Mouse (Mus musculus): ENCODE results near the gene Cux2.

Cux2 gene

GRCm38 (mm10) chr5:122015149-122015548, 34.8 kb downstream of the Cux2 start:
- no peak for DNase-seq

GRCm38 (mm10) chr5:122014671-122015070, 35.2 kb downstream of the Cux2 start:
- DNase-seq, result no peak

GRCm38 (mm10) chr5:122011289-122011688, 38.6 kb downstream of the Cux2 start:
- no peak for DNase-seq

DNA sequence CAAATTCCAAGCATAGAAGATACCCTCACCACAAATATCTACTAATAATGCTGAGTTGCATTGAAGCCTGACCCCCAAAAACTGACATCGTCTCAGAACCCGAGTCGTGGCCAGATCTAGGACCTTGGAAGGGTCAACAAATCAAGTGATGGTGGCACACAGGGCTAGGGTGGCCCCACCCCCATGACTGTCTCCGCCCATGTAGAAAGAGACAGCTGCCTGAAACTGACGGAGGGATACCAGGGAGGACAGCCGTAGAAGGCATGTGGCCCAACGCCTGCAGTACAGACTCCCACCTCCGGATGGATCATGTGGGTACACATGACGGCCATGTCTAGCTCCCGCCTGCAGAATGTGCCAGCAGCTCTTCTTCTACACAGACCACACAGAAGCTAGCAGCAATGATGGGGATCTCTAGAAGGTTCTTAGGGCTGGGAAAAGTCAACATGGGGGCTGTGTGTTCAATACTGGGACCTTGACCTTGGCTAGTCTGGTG, 41.9 kb downstream of the Cux2 start:
- no peak for DNase-seq

DNA sequence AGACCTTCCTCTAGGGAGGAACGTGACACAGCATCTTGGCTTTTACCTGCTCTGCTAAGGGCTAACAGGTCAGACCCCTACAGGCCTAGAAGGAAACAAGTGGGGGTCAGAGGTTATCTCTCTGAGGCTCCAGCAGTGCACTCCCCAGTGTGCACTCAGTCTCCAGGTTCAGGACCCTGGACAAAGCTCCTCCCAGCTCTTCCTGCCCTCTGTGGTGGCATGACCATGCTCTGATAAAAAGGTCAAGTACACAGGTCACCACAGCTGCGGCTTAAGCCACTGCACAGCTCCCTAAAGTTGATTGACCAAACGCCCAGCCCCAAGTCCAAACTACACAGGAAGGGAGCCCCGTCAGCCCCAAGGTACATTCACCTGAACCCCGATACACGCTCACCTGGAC, 46.4 kb downstream of the Cux2 start:
- DNase-seq, result no peak

DNA sequence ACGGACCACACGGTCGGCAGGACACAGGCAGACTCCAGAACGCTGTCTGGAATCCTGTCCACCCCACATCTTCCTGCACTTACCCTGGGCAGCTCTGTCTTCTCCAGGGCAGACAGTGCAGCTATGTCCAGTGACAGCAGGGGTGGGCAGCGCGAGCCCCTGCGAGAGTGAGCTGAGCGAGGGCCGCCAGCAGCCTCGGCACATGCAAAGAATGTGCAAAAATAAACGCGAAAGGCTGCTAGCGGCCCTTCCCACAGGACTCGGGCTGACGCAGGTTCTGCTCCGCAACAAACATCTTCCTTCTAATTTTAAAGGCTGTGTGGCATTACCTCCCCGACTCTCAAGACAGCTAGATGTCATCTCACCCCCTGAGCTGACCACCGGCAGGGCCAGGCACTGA, 47.8 kb downstream of the Cux2 start:
- no peak for DNase-seq

DNA sequence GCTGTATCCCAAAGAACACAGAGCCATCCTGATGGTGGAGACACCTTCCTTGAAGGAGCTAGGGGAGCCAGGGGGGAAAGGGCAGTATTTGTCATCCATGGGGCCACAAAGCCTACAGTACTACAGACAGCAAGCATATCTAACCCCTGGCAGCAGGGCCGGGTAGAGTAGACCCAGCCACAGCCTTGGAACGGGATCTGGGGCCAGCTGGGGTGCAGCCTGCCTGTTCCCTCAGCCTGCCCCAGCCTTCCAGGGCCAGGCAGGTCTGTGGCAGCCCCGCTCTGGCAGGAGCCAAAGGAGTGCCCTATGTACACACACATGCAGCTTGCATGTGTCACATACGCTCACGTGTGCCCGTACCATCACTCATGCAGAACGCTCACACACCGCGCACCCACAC, 48.6 kb downstream of the Cux2 start:
- no peak for DNase-seq

DNA sequence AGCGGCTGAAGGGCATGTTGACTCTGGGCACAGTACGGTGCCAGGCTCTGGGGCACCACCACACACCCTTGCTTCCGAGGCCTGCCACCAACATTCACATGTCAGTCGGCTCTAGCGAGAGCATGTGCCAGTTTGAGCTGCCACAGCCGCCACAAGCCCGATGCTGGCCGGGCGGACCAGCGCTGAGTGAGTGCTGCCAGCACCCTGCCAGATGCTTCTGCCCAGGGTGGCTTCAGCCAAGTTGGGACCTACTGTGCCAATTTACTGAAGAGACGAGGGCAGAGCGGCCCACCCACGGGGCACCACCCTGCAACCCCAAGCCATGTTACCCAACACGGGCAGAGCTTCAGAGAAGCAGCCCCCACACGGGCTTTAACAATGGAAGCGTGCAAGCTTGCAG, 49.5 kb downstream of the Cux2 start:
- peak; percentile 24 for DNase-seq

GRCm38 (mm10) chr5:121998981-121999795, 50.7 kb downstream of the Cux2 start:
- peak; percentile 23 for DNase-seq

DNA sequence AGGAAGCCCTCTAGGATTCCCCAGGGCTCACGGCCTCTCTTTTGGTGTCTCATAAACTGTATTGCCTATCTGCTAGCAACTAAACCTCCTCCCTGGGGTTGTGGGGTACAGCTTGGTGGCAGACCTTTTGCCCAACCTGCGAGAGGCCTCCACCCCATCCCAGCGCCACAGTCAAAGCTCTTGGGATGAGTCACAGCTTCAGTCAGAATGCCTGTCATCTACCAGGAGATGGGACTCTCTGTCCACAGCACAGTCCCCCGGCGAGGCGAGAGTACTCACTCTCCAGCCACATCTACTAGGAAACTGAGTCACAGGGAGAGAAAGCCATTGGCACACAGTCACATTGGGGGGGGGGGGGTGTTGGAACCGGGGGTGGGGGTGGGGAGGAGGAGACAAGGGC, 51.6 kb downstream of the Cux2 start:
- no peak for DNase-seq

GRCm38 (mm10) chr5:121996701-121997100, 53.2 kb downstream of the Cux2 start:
- no peak for DNase-seq

- DNase-seq, result no peak
These were observed 55.1 kb downstream of the Cux2 start for GRCm38 (mm10) chr5:121994808-121995207.

- DNase-seq, result no peak
These were observed 58.0 kb downstream of the Cux2 start for GRCm38 (mm10) chr5:121991914-121992313.

DNA sequence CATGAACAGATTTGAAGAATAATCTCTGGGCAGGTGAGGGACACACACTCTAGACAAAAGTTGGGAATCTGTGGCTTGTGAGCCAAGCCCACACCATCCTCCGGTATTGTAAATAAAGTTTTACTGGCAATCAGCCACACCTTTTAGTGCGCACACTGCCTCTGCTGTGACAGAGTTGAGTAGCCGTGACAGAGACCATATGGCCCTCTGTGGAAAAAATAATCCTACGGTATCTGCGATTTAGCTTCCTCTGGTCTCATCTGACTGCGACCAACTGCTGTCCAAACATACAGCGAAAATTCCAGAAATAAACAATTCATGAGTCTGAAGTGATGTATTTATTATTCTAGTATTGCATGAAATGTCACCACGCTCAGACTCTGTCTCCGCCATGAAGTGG, 64.0 kb downstream of the Cux2 start:
- no peak for DNase-seq

DNA sequence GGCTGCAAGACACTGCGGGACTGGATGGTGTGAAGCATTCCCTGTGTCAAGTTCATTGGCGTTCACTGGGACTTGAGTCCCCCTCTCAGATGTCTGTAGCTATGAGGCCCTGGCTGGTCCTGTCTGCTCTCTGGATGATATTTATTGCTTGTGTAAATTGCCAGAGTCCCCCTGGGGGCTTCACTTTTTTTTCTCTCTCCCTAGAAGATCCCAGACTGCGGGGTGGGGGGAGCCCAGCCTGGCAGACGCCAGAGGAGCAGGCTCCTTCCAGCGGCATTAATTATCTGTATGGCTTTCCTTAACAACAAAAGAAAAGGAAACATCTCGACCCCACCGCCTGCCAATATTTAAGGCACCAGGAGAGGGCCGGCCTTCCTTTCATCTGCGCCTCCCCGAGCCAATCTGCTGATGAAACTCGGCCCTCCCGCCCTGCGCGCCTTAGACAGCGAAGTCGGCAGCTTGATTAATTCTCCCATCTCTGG, 68.2 kb downstream of the Cux2 start:
- no peak for DNase-seq

DNA sequence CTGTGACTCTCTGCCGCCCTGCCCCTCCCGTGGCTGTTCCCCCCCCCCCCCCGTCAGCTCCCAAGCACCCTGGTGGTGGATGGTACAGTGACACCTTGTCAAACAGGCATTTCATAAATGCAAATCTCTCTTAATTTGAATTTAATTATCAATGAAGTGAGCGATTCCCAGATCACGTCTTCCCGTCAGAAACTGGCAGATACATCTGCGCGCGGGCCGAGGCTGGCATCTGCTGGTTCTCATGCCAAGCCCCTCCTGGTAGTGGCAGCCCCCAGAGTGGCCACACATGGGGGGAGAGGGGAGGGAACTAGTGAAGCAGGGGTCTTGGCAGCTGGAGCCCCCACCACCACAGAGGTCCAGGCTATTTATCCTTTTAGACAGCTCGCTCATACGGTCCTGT, 73.6 kb downstream of the Cux2 start:
- DNase-seq, result no peak

DNA sequence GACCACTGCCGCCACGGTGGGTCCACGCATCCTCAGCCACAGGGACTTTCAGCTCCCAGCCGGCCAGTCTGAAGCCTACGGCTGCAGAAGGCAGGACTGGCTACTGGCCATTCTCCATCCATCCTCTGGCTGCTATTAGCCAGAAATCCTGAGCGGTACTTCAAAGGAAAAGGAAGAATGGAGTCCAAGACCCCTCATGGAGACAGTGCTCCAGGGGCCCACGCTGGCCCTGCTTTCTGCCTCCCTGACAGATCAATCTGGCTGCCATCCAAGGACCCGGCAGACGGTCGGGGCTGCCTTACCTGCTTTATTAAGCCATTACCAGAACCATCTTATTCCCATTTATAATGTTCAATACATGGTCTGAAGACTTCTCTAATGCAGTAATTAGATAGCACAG, 76.4 kb downstream of the Cux2 start:
- no peak for DNase-seq

DNA sequence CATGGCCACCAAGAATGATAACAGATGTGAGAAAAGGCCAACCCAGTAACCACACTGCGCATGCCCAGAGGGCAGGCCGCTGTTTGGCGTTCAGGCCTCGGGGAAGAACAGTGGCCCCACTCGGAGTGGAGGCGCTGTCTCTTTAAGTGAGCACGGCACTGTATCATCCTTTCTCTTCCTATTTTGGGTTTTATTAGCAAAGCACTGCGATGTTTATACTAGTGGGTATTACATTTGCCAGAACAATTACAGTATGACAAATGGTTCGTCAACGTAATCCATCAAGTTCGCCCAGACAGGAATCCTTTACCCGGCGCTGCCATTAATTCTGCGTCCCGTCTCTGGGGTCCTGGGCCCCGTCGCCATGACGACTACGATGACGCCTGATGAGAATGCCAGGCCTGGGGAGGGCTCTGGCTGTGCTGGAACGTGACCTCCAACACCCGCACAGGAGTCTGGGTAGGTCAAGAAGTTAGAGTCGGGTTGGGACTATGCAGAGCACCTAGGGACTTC, 77.2 kb downstream of the Cux2 start:
- DNase-seq, result no peak

DNA sequence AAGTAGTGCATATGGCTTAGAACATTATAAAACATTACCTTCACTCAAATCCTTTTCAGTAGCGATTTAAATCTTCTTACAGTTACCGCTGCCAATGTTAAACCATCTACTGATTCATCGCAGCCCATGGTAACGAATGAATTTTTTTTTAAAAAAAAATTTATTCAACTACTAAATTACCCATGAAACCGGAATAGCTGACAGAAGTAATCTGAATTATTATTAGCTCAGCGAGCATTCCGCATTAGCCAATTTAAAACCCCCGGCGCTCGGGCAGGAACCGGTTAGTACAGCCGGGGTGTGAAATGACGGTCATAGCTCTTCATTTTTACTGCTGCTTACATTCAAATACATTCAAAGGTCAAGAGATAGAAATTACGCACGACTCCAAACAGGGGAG, 80.9 kb downstream of the Cux2 start:
- no peak for DNase-seq

GRCm38 (mm10) chr5:121968416-121968815, 81.5 kb downstream of the Cux2 start:
- DNase-seq, result no peak

GRCm38 (mm10) chr5:121967520-121967919, 82.4 kb downstream of the Cux2 start:
- DNase-seq, result no peak

GRCm38 (mm10) chr5:121966940-121967339, 83.0 kb downstream of the Cux2 start:
- DNase-seq, result no peak

GRCm38 (mm10) chr5:121962974-121963373, 86.9 kb downstream of the Cux2 start:
- DNase-seq, result no peak

DNA sequence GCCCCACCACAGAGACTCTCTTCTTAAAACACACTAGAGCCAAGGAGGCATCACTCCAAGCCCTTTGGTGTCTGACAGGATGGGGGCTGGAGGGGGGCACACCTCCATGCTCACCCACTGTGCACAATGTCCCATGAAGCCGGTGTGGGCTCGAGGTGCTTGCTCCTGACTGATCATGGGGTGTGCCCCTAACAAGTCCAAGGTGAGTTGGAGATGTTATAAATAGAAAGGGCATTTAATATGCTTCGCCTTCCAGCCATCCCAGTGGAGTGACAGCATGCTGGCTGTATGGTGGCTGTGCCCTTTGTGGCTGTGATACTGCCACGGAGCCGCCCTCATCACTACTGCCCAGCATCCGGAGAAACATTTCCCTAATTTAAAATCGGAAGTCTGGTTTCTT, 87.5 kb downstream of the Cux2 start:
- DNase-seq, result no peak

DNA sequence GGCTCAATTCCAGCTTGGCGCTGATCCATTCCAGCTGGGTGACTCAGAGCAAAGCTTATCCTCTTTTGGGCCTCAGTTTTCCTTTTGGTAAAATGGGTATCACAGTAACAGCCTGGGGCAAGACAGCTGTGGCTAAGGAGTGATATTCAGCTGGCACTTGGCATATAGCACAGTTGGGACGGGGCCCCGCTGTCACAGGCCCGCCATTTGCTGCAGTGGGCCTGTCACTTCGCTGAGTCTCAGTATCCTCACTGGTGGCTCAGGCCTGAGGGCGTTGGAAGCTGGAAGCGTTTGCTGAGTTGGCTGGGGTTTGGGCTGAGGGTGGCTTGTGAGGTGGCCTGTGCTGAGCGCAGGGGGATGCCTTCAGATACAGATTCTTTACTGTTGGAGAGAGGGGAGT, 88.6 kb downstream of the Cux2 start:
- no peak for DNase-seq

Data from cerebellum, adult 11-12 months (tissue).